Mouse (Mus musculus): ENCODE data around the gene Fam205a2. TPM values are rescaled to one million over a fixed set of nuclear protein-coding genes. Genes with fewer than 3 reads are reported as not detected.
"Not testable (repeated sequence)": the region's sequence is repeated elsewhere in the genome, so short reads cannot be mapped to it uniquely, and the experiment has no call there.

Gene Fam205a2
- not detected in 2 replicates for polyA plus RNA-seq (2015; fragmentation: Nextera tagmentation; extraction: Ambion mirVana)

DNA sequence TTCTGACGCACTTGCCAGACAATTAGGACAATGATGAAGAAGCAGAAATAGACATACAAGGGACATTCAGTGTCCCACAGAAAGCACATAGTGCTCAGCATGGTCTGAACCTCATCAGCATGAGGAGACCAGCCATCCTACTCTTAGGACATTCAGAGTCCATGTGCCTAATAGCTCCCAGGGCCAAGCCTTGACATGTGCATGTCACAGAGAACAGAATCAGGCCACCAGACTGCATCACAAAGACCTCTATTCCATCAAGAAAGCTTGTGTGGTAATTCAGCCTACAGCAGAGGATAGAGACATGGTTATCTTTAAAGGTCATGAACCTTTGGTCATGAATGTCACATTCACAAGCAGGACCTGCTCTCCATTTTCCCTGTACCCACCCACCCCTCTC lies at the start of gene Fam205a2:
Gene Fam205a2 (minus strand): TSS at position 101 of the 400 bp plus-strand sequence.
- H3K27me3 ChIP-seq; H3K4me3 ChIP-seq; H3K9ac ChIP-seq; H3K4me2 ChIP-seq; H3K9me3 ChIP-seq; H3K4me1 ChIP-seq (replicated peaks); H3K36me3 ChIP-seq; H3K27ac ChIP-seq; ATAC-seq (ENCODE audit: low FRiP score): not testable (repeated sequence)
- WGBS: no CpG with 5 or more reads among the region's 1 CpGs

Other genes starting within 250 kb of the Fam205a2 start
- not detected in 2 replicates for gene Gm21953, start 233.9 kb downstream of the Fam205a2 start, polyA plus RNA-seq (2015; fragmentation: Nextera tagmentation; extraction: Ambion mirVana)
- gene Fam205a3, start 209.8 kb downstream of the Fam205a2 start, polyA plus RNA-seq (2015; fragmentation: Nextera tagmentation; extraction: Ambion mirVana): not detected in 2 replicates
- not detected in 2 replicates for gene Gm21586, start 88.8 kb downstream of the Fam205a2 start, polyA plus RNA-seq (2015; fragmentation: Nextera tagmentation; extraction: Ambion mirVana)
- gene Gm2163, start 61.4 kb downstream of the Fam205a2 start, polyA plus RNA-seq (2015; fragmentation: Nextera tagmentation; extraction: Ambion mirVana): 0.08 and 0.23 TPM in 2 replicates
- gene Gm10591, start 84.0 kb upstream of the Fam205a2 start, polyA plus RNA-seq (2015; fragmentation: Nextera tagmentation; extraction: Ambion mirVana): not detected in 2 replicates
- gene Gm2564, start 101.5 kb upstream of the Fam205a2 start, polyA plus RNA-seq (2015; fragmentation: Nextera tagmentation; extraction: Ambion mirVana): not detected in 2 replicates
- gene Ccl27b, start 127.1 kb upstream of the Fam205a2 start, polyA plus RNA-seq (2015; fragmentation: Nextera tagmentation; extraction: Ambion mirVana): not detected in 2 replicates
- not detected in 2 replicates for gene Il11ra2, start 133.7 kb upstream of the Fam205a2 start, polyA plus RNA-seq (2015; fragmentation: Nextera tagmentation; extraction: Ambion mirVana)
- gene 4930578G10Rik, start 207.4 kb upstream of the Fam205a2 start, polyA plus RNA-seq (2015; fragmentation: Nextera tagmentation; extraction: Ambion mirVana): 0.23 and 0.71 TPM in 2 replicates
- 0.53 TPM in 1 of 2 replicates, not detected in the other for gene Ccl19, start 228.4 kb upstream of the Fam205a2 start, polyA plus RNA-seq (2015; fragmentation: Nextera tagmentation; extraction: Ambion mirVana)
- 1.3 and 1.4 TPM in 2 replicates for gene Ccl21a, start 245.8 kb upstream of the Fam205a2 start, polyA plus RNA-seq (2015; fragmentation: Nextera tagmentation; extraction: Ambion mirVana)

All from hindbrain, embryonic 13.5 days (tissue).